Mouse (Mus musculus) heart, embryonic 16.5 days (tissue): ENCODE data around the gene Med13l. TPM values are rescaled to one million over a fixed set of nuclear protein-coding genes. Genes with fewer than 3 reads are reported as not detected.

ENCODE experiments used
- ATAC-seq: fragments of 200-750 bp; cut with Nextera tagmentation; replicated peaks from 2 replicates; pipeline ENCODE4 v1.8.0; 2017; ENCODE audit warnings: moderate number of reproducible peaks; ENCODE audit not compliant: insufficient read depth, low FRiP score; ENCODE audit errors: extremely low read depth
- H3K27ac ChIP-seq: fragments of 300-500 bp; sonication (generic); 2 replicates; pipeline ENCODE4 v1.5.1; 2014; ENCODE audit warnings: mild to moderate bottlenecking, low read length, control low read depth, moderate library complexity
- H3K27me3 ChIP-seq: fragments of 300-500 bp; sonication (generic); 2 replicates; pipeline ENCODE4 v1.6.1; 2014; ENCODE audit warnings: low read length, mixed read lengths; ENCODE audit not compliant: control insufficient read depth, insufficient read depth
- H3K36me3 ChIP-seq: fragments of 300-500 bp; sonication (generic); 2 replicates; pipeline ENCODE4 v1.6.1; 2014; ENCODE audit not compliant: control insufficient read depth, insufficient read depth
- H3K4me1 ChIP-seq: fragments of 300-500 bp; sonication (generic); 2 replicates; pipeline ENCODE4 v1.6.1; 2014; ENCODE audit warnings: low read length, mixed read lengths; ENCODE audit not compliant: control insufficient read depth, insufficient read depth
- H3K4me2 ChIP-seq: fragments of 300-500 bp; sonication (generic); 2 replicates; pipeline ENCODE4 v1.6.1; 2014; ENCODE audit warnings: low read depth, mild to moderate bottlenecking, control low read depth, low read length
- H3K4me3 ChIP-seq: fragments of 300-500 bp; sonication (generic); 2 replicates; pipeline ENCODE4 v1.5.1; 2014; ENCODE audit warnings: mild to moderate bottlenecking, control low read depth, low read length
- H3K9ac ChIP-seq: fragments of 300-500 bp; sonication (generic); 2 replicates; pipeline ENCODE4 v1.6.1; 2014; ENCODE audit warnings: low read length, control low read depth
- H3K9me3 ChIP-seq: fragments of 300-500 bp; sonication (generic); replicated peaks from 2 replicates; pipeline ENCODE4 v1.6.1; 2016; ENCODE audit warnings: low read length; ENCODE audit not compliant: control insufficient read depth
- whole genome bisulfite sequencing: fragments of 180-500 bp; shearing (Covaris S2); extraction: QIAGEN DNeasy Blood & Tissue Kit; methylation state at CpG from one replicate; pipeline ENCODE4 v1.1.7; 2014; 5-methylcytosine and 5-hydroxymethylcytosine counted together
- polyA plus RNA-seq: library from polyadenylated mRNA; unstranded; fragments of >200 nt; fragmentation: Nextera tagmentation; extraction: Ambion mirVana; gene quantifications from 2 replicates; pipeline ENCODE4 v1.2.1, GENCODE M21; 2015

The Med13l gene
- polyA plus RNA-seq = 6.7 and 7.7 TPM in 2 replicates

DNA sequence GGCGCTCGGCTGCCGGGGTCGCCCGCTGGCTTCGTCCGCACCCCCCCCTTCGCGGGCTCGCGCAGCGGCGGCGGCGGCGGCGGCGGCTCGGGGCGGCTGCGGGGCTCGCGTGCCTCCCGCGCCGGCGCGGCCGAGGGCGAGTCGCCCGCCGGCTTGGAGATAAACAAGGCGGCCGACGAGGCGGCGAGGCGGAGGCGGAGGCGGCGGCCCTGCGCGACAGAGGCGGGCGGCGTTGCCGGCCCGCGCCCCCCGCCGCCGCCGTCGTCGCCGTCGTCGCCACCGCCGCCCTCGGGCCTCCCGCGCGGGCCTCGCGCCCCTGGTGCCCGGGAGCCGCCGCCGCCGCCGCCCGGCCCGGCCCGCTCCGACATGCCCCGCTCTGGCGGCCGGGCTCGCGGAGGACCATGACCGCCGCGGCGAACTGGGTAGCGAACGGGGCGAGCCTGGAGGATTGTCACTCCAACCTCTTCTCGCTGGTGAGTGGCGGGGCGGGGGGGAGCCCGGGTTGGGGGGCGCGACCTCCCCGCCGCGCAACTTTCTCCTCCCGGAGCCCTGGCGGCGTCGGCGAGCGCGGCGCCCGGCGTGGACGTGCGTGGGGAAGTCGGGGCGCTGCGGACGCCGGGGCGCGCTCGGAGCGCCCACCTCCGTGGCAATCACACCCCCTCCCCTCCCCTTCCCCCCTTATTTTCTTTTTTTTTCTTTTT lies at the start of gene Med13l:
TSS of gene Med13l (plus strand) at position 295 of the 701 bp plus-strand sequence.
- peak; percentile 78 for ATAC-seq
- H3K4me1 ChIP-seq = peaks cover 24% of the 10 kb centered on the region

DNA sequence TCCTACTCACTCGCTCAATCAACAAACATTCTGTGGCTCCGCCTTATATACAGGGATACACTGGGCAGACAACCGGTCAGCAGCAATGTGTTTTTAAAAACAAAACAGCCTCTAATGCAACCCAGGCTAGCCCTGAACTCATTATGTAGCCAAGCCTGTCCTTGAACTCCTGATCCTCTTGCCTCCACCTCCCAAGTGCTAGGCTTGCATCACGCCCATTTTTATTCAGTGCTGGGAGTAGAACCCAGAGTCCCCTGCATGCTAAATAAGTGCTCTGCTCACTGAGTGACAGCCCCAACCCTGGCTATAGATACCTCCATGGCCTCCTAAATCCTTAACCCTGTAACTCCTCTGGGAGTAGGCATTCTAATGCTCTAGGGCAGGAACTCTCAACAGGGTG lies 49.5 kb upstream of the Med13l start:
- H3K4me3 ChIP-seq = no peak overlapping the region
- no peak for ATAC-seq
- H3K4me1 ChIP-seq = peaks cover 20% of the 10 kb centered on the region
- no peaks in the 10 kb centered on the region for H3K27me3 ChIP-seq
- H3K27ac ChIP-seq = no peak overlapping the region
- no peak overlapping the region for H3K4me2 ChIP-seq
- 80% methylated on average over 4 of the region's 4 CpGs for WGBS
- no peaks in the 10 kb centered on the region for H3K36me3 ChIP-seq
- no peak overlapping the region for H3K9ac ChIP-seq
- H3K9me3 ChIP-seq = no peaks in the 10 kb centered on the region

More for the DNA sequence above, at the start of gene Med13l:
- Histone ChIP-seq H3K4me3 (peak within 1 kb of the TSS; percentile 91), H3K4me2 (peak within 1 kb of the TSS; percentile 97), H3K9me3 (no peaks in the 10 kb centered on the region), H3K9ac (peak within 1 kb of the TSS; percentile 92), H3K27ac (peak within 1 kb of the TSS; percentile 86), H3K27me3 (no peaks in the 10 kb centered on the region), H3K36me3 (no peaks in the 10 kb centered on the region)
- WGBS = under 1% methylated on average over 80 of the region's 120 CpGs

DNA sequence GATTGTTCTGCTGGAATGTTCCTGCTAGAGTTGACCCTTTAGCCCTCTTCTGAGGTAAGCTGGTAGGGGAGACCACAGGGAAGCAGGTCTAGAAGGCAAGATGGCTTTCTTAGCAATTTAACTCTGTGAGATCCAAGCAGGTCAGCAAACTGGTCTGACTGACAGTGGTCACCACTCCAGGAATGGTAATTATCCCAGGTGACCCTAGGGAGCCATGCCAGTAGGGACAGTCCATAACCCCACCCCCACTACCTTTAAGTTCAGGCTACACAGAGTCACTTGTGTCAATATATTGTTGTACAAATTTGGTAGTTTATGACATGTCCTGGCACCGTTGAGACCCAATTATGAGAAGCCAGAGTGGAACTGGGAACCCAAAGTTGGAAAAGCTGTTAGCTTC lies 47.5 kb upstream of the Med13l start:
- H3K4me2 ChIP-seq = no peak overlapping the region

DNA sequence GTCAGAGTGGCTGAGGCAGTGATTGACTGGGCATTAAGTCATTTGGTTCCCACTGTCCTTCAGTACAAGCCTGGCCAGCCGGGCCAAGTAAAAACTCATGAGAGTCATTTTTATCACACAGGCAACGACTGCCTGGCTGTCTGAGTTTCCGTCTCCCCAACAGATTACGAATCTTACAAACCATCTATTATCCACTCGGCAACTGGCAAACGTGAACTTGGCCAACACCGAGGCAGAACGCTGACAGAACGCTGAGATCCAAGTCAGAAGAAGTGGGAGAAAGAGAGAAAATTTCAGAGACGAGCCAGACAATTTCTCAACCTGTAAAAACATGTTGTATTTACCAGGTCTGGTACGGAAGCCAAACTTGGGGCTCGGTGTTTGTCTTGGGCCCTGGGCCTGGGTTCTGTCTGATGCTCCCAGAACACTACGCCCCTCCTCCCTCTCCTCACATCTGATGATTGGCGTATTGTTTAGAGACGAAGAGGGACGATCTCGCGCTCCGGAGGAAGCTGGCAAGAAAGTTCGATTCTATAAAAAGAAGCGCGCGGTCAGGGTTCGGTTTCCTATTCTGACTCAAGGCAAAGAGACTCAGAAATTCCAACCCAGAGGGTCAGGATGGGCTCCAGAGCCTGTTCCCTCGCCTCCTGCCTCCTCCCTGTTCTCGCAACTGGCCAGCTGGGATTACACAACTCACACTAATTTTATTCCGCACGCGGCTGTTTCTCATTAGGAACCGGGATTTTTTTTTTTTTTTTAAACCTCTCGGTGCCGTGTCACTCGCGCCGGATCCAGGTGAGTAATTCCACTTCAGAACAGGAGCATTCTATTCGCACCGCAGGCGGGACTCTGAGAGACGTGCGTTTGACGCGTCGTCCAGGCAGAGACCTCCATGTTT lies 46.6 kb upstream of the Med13l start:
- H3K27me3 ChIP-seq = no peaks in the 10 kb centered on the region
- peak overlapping the region; percentile 78 for H3K27ac ChIP-seq
- no peaks in the 10 kb centered on the region for H3K9me3 ChIP-seq
- peak; percentile 52; the same call in 1 of the 2 replicates for ATAC-seq
- H3K36me3 ChIP-seq = no peaks in the 10 kb centered on the region
- H3K4me3 ChIP-seq = peak overlapping the region; percentile 57
- peak overlapping the region; percentile 91 for H3K4me2 ChIP-seq
- H3K4me1 ChIP-seq = peaks cover 20% of the 10 kb centered on the region
- WGBS = 2% methylated on average over 43 of the region's 43 CpGs
- H3K9ac ChIP-seq = peak overlapping the region; percentile 66

More for the DNA sequence above, 47.5 kb upstream of the Med13l start:
- Histone ChIP-seq H3K36me3 (no peaks in the 10 kb centered on the region), H3K9ac (no peak overlapping the region), H3K4me1 (peaks cover 20% of the 10 kb centered on the region), H3K27me3 (no peaks in the 10 kb centered on the region), H3K4me3 (no peak overlapping the region), H3K9me3 (no peaks in the 10 kb centered on the region), H3K27ac (peak overlapping the region; percentile 78; the same call in 1 of the 2 replicates)
- no peak for ATAC-seq
- 79% methylated on average over 1 of the region's 1 CpGs for WGBS

DNA sequence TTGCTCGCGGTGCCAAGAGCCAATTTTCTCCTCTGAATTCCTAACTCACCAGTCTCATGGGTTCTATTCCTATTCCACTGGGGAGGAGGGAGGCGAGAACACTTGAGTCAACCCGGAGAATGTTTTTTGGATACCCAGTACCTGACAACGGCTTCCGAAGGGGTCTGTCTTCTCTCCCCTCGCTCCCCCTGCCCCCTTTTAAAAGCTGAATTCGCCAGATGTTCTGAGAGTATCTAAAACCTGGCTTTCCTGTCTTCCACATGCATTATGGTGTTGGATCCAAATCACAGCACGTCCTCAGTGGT lies 46.0 kb upstream of the Med13l start:
- 14% methylated on average over 9 of the region's 9 CpGs for WGBS
- peak overlapping the region; percentile 66 for H3K9ac ChIP-seq
- H3K27me3 ChIP-seq = no peaks in the 10 kb centered on the region
- peak overlapping the region; percentile 78 for H3K27ac ChIP-seq
- no peaks in the 10 kb centered on the region for H3K9me3 ChIP-seq
- peak overlapping the region; percentile 91 for H3K4me2 ChIP-seq
- peaks cover 20% of the 10 kb centered on the region for H3K4me1 ChIP-seq
- H3K36me3 ChIP-seq = no peaks in the 10 kb centered on the region
- peak overlapping the region; percentile 57 for H3K4me3 ChIP-seq
- no peak for ATAC-seq

DNA sequence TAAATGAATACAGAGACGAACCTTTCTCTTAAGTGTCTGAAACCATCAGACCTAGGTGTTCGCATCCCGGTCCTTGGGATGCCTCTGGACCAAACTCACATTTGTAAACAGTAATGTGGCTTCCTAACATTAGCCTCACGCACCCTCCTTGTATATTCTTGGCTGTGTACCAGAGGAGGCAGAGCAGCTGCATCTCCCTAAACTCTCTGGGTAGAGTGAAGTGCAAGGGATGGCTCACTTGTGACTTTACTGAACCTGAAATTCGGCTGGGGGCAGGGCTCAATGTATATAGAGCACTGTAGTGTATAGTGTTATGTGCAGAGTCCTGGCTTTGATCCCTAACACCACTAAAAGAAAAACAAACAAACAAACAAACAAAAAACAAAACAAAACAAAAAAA lies 45.6 kb upstream of the Med13l start:
- Histone ChIP-seq H3K4me2 (peak overlapping the region; percentile 91), H3K4me1 (peaks cover 20% of the 10 kb centered on the region), H3K4me3 (peak overlapping the region; percentile 57), H3K36me3 (no peaks in the 10 kb centered on the region), H3K27me3 (no peaks in the 10 kb centered on the region), H3K9ac (peak overlapping the region; percentile 66), H3K9me3 (no peaks in the 10 kb centered on the region), H3K27ac (peak overlapping the region; percentile 78)
- WGBS = 42% methylated on average over 5 of the region's 5 CpGs
- ATAC-seq = no peak; the same call in 1 of the 2 replicates

DNA sequence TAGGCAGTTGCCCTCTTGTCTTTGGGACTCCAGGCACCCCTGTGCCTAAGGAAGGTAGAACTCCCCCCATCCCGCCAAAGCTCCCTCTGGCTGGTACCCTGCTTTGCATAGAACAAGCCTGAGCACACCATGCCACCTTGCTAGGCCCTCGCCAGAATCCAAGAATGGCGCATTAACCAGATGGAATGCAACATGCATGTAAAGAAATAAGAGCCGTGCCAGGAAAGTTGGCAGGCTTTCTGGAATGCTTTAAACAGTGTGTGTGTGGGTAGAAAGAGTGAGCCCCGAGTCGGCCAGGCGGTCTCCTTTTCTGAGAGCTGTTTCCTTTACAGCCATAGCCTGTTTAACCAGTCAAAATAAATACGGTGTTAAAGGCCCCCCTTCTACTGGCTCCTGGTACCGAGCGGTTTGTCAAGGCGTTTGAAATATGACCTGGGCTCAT lies 45.2 kb upstream of the Med13l start:
- Histone ChIP-seq H3K4me3 (no peak overlapping the region), H3K9me3 (no peaks in the 10 kb centered on the region), H3K36me3 (no peaks in the 10 kb centered on the region), H3K4me1 (peaks cover 20% of the 10 kb centered on the region), H3K9ac (no peak overlapping the region), H3K27ac (peak overlapping the region; percentile 78), H3K4me2 (peak overlapping the region; percentile 91), H3K27me3 (no peaks in the 10 kb centered on the region)
- 23% methylated on average over 11 of the region's 11 CpGs for WGBS
- ATAC-seq = peak; percentile 26; the same call in 1 of the 2 replicates

DNA sequence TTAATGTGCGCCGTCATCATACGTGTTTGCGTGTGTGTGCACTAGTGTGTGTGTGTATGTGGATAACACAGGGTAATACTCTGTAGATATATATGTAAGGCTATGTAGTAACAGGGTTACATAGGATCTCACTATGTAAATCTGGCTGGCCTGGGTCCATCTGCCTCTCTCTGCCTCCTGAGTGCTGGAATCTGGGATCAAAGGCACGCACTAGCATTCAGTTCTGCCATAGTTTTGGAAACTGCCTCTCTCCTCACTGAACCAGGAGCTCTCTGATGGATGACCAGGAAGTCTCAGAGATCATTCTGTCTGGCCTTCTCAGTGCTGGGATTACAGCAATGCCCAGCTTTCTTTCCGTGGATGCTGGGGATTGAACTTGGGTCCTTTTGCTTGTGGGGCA lies 44.4 kb upstream of the Med13l start:
- no peak for ATAC-seq
- H3K4me3 ChIP-seq = no peak overlapping the region
- H3K27ac ChIP-seq = peak overlapping the region; percentile 17; the same call in 1 of the 2 replicates
- no peak overlapping the region for H3K4me2 ChIP-seq
- H3K27me3 ChIP-seq = no peaks in the 10 kb centered on the region
- H3K36me3 ChIP-seq = no peaks in the 10 kb centered on the region
- WGBS = 86% methylated on average over 6 of the region's 6 CpGs
- no peaks in the 10 kb centered on the region for H3K9me3 ChIP-seq
- peaks cover 20% of the 10 kb centered on the region for H3K4me1 ChIP-seq
- H3K9ac ChIP-seq = no peak overlapping the region

DNA sequence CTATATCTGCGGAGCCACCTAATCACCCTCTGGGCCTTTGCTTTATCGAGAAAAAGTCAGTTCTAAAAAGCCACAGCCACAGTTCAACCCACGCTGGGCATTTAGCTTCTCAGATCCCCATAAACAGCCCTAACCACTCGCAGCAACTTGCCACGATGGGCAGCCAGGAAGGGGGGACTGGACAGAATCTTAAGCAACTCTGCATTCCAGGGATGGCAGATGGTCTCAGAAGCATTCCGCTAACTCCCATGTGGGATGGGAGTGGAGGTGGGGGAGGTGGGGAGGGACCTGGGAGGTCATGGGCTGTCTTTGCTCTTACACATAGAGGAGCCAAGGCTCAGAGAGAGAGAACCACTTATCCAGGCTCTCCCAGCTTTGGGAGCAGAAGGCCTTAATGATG lies 44.0 kb upstream of the Med13l start:
- WGBS = 54% methylated on average over 6 of the region's 6 CpGs
- Histone ChIP-seq H3K4me1 (peaks cover 20% of the 10 kb centered on the region), H3K4me2 (no peak overlapping the region), H3K9me3 (no peaks in the 10 kb centered on the region), H3K27me3 (no peaks in the 10 kb centered on the region), H3K36me3 (no peaks in the 10 kb centered on the region), H3K4me3 (no peak overlapping the region), H3K27ac (no peak overlapping the region), H3K9ac (no peak overlapping the region)
- ATAC-seq = no peak
